Mouse (Mus musculus) thymus, adult 2 months (tissue): ENCODE measurements around the gene Dnajc8.

ENCODE experiments used
- CTCF ChIP-seq: fragments of 200-500 bp; IDR thresholded peaks from 2 replicates; pipeline ENCODE4 v1.5.1; 2012; ENCODE audit warnings: mild to moderate bottlenecking, control low read depth, low read length, moderate library complexity, borderline replicate concordance; ENCODE audit not compliant: control insufficient read depth, poor library complexity, insufficient read depth; ENCODE audit errors: extremely low read depth
- POLR2A ChIP-seq: fragments of 200-500 bp; IDR thresholded peaks from 2 replicates; pipeline ENCODE4 v1.6.1; 2012; ENCODE audit warnings: mild to moderate bottlenecking, low read length, control low read depth, moderate library complexity; ENCODE audit not compliant: control insufficient read depth, poor library complexity, insufficient read depth; ENCODE audit errors: extremely low read depth

DNA sequence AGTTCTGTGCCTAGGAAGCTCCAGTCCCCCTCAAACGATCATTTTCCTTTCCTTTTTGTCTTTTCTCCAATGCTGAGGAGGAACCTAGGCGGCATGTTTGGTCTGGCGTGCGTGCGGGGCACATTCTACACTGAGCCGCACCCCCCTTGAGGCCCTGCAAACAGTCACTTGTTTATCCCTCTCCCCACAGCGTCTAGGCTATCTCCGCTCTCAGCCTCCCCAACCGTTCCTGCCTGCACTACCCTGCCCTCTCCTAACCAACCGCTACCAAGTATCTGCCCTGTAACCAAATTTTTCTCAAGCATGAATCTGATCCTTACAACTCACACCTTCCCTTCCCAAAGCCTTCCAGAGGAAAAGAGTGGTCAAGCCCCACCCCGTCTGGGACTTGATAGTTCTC lies 32.0 kb upstream of the Dnajc8 start:
- TF ChIP-seq POLR2A: no peak
- no peak for TF ChIP-seq CTCF
